18 mouse cellular contexts compared by ENCODE assay signal in the genomic region with DNA sequence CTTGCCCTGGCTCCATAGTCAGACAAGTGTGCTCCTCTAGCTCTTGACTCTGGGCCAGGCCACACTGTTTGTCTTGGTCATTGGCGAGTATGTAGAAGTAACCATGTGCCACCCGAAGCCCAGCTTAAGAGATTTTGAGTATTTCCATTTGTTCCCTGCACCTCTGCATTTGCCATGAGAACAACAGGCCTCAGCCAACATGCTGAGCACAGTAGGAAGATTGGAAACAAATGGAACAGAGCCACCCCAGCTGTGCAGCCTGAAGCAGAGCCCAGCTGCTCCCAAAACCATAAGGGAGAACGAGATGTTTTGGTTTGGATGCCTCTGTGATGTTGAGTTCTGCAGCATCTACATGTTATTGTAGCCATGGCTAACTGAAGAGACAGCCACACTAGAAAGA.
DNase-seq lines count a peak whose midpoint lies in the region.
"Had no signal": no experiment of that assay in that cellular context is flagged by ENCODE, and none has a peak within 500 bp of the region (broad histone marks: within the 10 kb centered on the region; RNA-seq: fewer than 3 reads in every experiment).

No protein-coding gene starts in this region.

- no peaks in the 10 kb centered on the region for H3K9me3 ChIP-seq in heart, embryonic 10.5 days
- H3K9me3 ChIP-seq: hindbrain, embryonic 12.5 days; limb, embryonic 13.5 days; liver, embryonic 12.5 days; lung, embryonic 15.5 days; midbrain, embryonic 13.5 days had no signal

- H3K36me3 ChIP-seq in heart, embryonic 10.5 days = no peaks in the 10 kb centered on the region
- H3K36me3 ChIP-seq: hindbrain, embryonic 12.5 days; limb, embryonic 13.5 days; liver, embryonic 12.5 days; lung, embryonic 15.5 days; midbrain, embryonic 13.5 days had no signal

- H3K27me3 ChIP-seq in heart, embryonic 10.5 days (ENCODE audit: insufficient read depth, poor library complexity, severe bottlenecking) = no peaks in the 10 kb centered on the region
- H3K27me3 ChIP-seq: hindbrain, embryonic 12.5 days; limb, embryonic 13.5 days; liver, embryonic 12.5 days; lung, embryonic 15.5 days; midbrain, embryonic 13.5 days had no signal

- no peak overlapping the region for H3K4me3 ChIP-seq in heart, embryonic 10.5 days
- H3K4me3 ChIP-seq: hindbrain, embryonic 12.5 days; limb, embryonic 13.5 days; liver, embryonic 12.5 days; lung, embryonic 15.5 days; midbrain, embryonic 13.5 days had no signal

- no peak overlapping the region for H3K27ac ChIP-seq in heart, embryonic 10.5 days
- H3K27ac ChIP-seq: hindbrain, embryonic 12.5 days; limb, embryonic 13.5 days; liver, embryonic 12.5 days; lung, embryonic 15.5 days; midbrain, embryonic 13.5 days; stomach, postnatal 0 days had no signal

- H3K4me1 ChIP-seq in heart, embryonic 10.5 days = peaks cover 4% of the 10 kb centered on the region
- H3K4me1 ChIP-seq: limb, embryonic 13.5 days; liver, embryonic 12.5 days; lung, embryonic 15.5 days had no signal

- WGBS in heart, embryonic 10.5 days = 64% methylated on average over 3 of the region's 3 CpGs

- DNase-seq in heart, adult 18-20 months = peak; percentile 32 to 55
- no peak for DNase-seq in heart, embryonic 10.5 days (ENCODE audit: low spot score)
- DNase-seq in lung, adult 18-20 months = peak; percentile 6 to 14
- no peak for DNase-seq in lung, postnatal 25 days (ENCODE audit: low spot score)
- DNase-seq in heart, postnatal 10 days = peak; percentile 36 to 37
- DNase-seq in heart, postnatal 4 days = peak; percentile 12
- DNase-seq in ovary, adult 18-20 months (ENCODE audit: low spot score) = no peak
- DNase-seq: adrenal gland, adult 2 months; cerebellum, adult 11-12 months; forebrain, postnatal 0 days; thymus, adult 2 months; thymus, postnatal 4 days had no signal

- intact Hi-C loops in heart, postnatal 10 days (cut with DNase I) = no loop called here

Comparison
In these comparisons a context has a peak if more than half of its experiments do, and no peak if none do; other contexts are left out.
1. DNase-seq: peak in heart, adult 18-20 months (2 of 2), lung, adult 18-20 months (2 of 2), heart, postnatal 10 days (2 of 2) and heart, postnatal 4 days (single experiment); none in heart, embryonic 10.5 days (single experiment), lung, postnatal 25 days (single experiment) and ovary, adult 18-20 months (single experiment).